Mouse (Mus musculus) cerebellum, postnatal 10 days (tissue): ENCODE results near the gene Cyp2c23.

ENCODE experiments used
- DNase-seq, 2 experiments: peaks; one replicate each; pipeline ENCODE4 v3.0.0; 2021; ENCODE audit warnings: mixed read lengths in 2 of 2

Gene Cyp2c23

GRCm38 (mm10) chr19:44023066-44023465 lies 5.9 kb downstream of the Cyp2c23 start:
- DNase-seq = peak; percentile 24 to 29

GRCm38 (mm10) chr19:44021502-44021901 lies 7.5 kb downstream of the Cyp2c23 start:
- no peak for DNase-seq

GRCm38 (mm10) chr19:44019739-44020138 lies 9.3 kb downstream of the Cyp2c23 start:
- DNase-seq = no peak

GRCm38 (mm10) chr19:44013862-44014261 lies 15.1 kb downstream of the Cyp2c23 start:
- no peak for DNase-seq

GRCm38 (mm10) chr19:44008784-44009183 lies 20.2 kb downstream of the Cyp2c23 start:
- DNase-seq = no peak

GRCm38 (mm10) chr19:44007186-44007585 lies 21.8 kb downstream of the Cyp2c23 start:
- no peak for DNase-seq

GRCm38 (mm10) chr19:44005025-44005424 lies 24.0 kb downstream of the Cyp2c23 start:
- no peak for DNase-seq

GRCm38 (mm10) chr19:44004261-44004660 lies 24.7 kb downstream of the Cyp2c23 start:
- no peak for DNase-seq

- no peak for DNase-seq
Observed at GRCm38 (mm10) chr19:44000720-44001119, 28.3 kb downstream of the Cyp2c23 start.

- no peak for DNase-seq
Observed at GRCm38 (mm10) chr19:44000061-44000460, 28.9 kb downstream of the Cyp2c23 start.

GRCm38 (mm10) chr19:43998802-43999527 lies 30.0 kb downstream of the Cyp2c23 start:
- no peak for DNase-seq

GRCm38 (mm10) chr19:43998101-43998500 lies 30.9 kb downstream of the Cyp2c23 start:
- DNase-seq = no peak

- no peak for DNase-seq
Observed at GRCm38 (mm10) chr19:43995427-43995826, 33.6 kb downstream of the Cyp2c23 start.

- no peak for DNase-seq
Observed at GRCm38 (mm10) chr19:43992464-43992863, 36.5 kb downstream of the Cyp2c23 start.

- no peak for DNase-seq
Observed at GRCm38 (mm10) chr19:43990362-43990761, 38.6 kb downstream of the Cyp2c23 start.

- no peak for DNase-seq
Observed at GRCm38 (mm10) chr19:43986069-43986794, 42.8 kb downstream of the Cyp2c23 start, which contains the start of gene Cpn1. TSS of gene Cpn1 (minus strand) at chr19:43986556.

GRCm38 (mm10) chr19:43981992-43982391 lies 47.0 kb downstream of the Cyp2c23 start:
- no peak for DNase-seq

GRCm38 (mm10) chr19:43980711-43981110 lies 48.3 kb downstream of the Cyp2c23 start:
- no peak for DNase-seq

- DNase-seq = no peak
Observed at GRCm38 (mm10) chr19:43977799-43978198, 51.2 kb downstream of the Cyp2c23 start.

- DNase-seq = no peak
Observed at GRCm38 (mm10) chr19:43976661-43977060, 52.3 kb downstream of the Cyp2c23 start.

- DNase-seq = no peak
Observed at GRCm38 (mm10) chr19:43974221-43974620, 54.8 kb downstream of the Cyp2c23 start.

GRCm38 (mm10) chr19:43973711-43974110 lies 55.3 kb downstream of the Cyp2c23 start:
- no peak for DNase-seq

- DNase-seq = no peak
Observed at GRCm38 (mm10) chr19:43972129-43972528, 56.9 kb downstream of the Cyp2c23 start.

- DNase-seq = no peak
Observed at GRCm38 (mm10) chr19:43968436-43969026, 60.5 kb downstream of the Cyp2c23 start.
